ENCODE assay signal across 16 mouse cellular contexts in genomic region chr14:121058481-121058880, GRCm38 (mm10). TPM values are rescaled to one million over a fixed set of nuclear protein-coding genes. Genes with fewer than 3 reads are reported as not detected.
A peak's percentile ranks its signal among the peaks of the same experiment; 100 is the strongest.
DNase-seq lines count a peak whose midpoint lies in the region; ATAC-seq and TF ChIP-seq lines count a peak whose summit lies in the region.
"Had no signal": no experiment of that assay in that cellular context is flagged by ENCODE, and none has a peak within 500 bp of the region (broad histone marks: within the 10 kb centered on the region; RNA-seq: fewer than 3 reads in every experiment).

No protein-coding gene starts in this region.

- no peaks in the 10 kb centered on the region for H3K9me3 ChIP-seq in embryonic facial prominence, embryonic 14.5 days (ENCODE audit: control insufficient read depth, low read length)
- no peaks in the 10 kb centered on the region for H3K9me3 ChIP-seq in embryonic facial prominence, embryonic 10.5 days
- no peaks in the 10 kb centered on the region for H3K9me3 ChIP-seq in limb, embryonic 15.5 days
- no peaks in the 10 kb centered on the region for H3K9me3 ChIP-seq in limb, embryonic 10.5 days (replicated peaks)
- no peaks in the 10 kb centered on the region for H3K9me3 ChIP-seq in embryonic facial prominence, embryonic 15.5 days (replicated peaks)
- H3K9me3 ChIP-seq in lung, postnatal 0 days (ENCODE audit: low read length), result no peaks in the 10 kb centered on the region
- H3K9me3 ChIP-seq: embryonic facial prominence, embryonic 13.5 days; forebrain, embryonic 15.5 days; hindbrain, embryonic 12.5 days had no signal

- no peak for TF ChIP-seq EP300 in lung, postnatal 0 days (IDR thresholded peaks at IDR 0.05)

- no peaks in the 10 kb centered on the region for H3K36me3 ChIP-seq in embryonic facial prominence, embryonic 14.5 days (ENCODE audit: control insufficient read depth, insufficient read depth, low read length)
- H3K36me3 ChIP-seq in embryonic facial prominence, embryonic 10.5 days (replicated peaks), result peaks cover 18% of the 10 kb centered on the region
- no peaks in the 10 kb centered on the region for H3K36me3 ChIP-seq in limb, embryonic 15.5 days
- H3K36me3 ChIP-seq in limb, embryonic 10.5 days, result peaks cover 10% of the 10 kb centered on the region
- H3K36me3 ChIP-seq in embryonic facial prominence, embryonic 15.5 days, result no peaks in the 10 kb centered on the region
- no peaks in the 10 kb centered on the region for H3K36me3 ChIP-seq in lung, postnatal 0 days (ENCODE audit: insufficient read depth, low read length)
- H3K36me3 ChIP-seq: forebrain, embryonic 15.5 days; hindbrain, embryonic 12.5 days had no signal

- DNase-seq in embryonic facial prominence, embryonic 14.5 days (ENCODE audit: low spot score), result no peak
- no peak for DNase-seq in embryonic facial prominence, embryonic 10.5 days (ENCODE audit: low spot score)
- DNase-seq in limb, embryonic 10.5 days (ENCODE audit: low spot score), result no peak
- no peak for DNase-seq in lung, postnatal 0 days (ENCODE audit: low spot score)
- DNase-seq: B cell, adult 2 months; cerebellum, adult 11 months; cerebellum, adult 9-11 months; heart, adult 11 months had no signal

- no peak overlapping the region for H3K4me3 ChIP-seq in embryonic facial prominence, embryonic 14.5 days (ENCODE audit: low read depth, low read length)
- H3K4me3 ChIP-seq in embryonic facial prominence, embryonic 10.5 days, result no peak overlapping the region
- no peak overlapping the region for H3K4me3 ChIP-seq in limb, embryonic 15.5 days
- no peak overlapping the region for H3K4me3 ChIP-seq in limb, embryonic 10.5 days
- H3K4me3 ChIP-seq in embryonic facial prominence, embryonic 15.5 days (replicated peaks), result no peak overlapping the region
- H3K4me3 ChIP-seq in lung, postnatal 0 days (ENCODE audit: low read depth, low read length), result no peak overlapping the region
- H3K4me3 ChIP-seq: embryonic facial prominence, embryonic 13.5 days; forebrain, embryonic 15.5 days; hindbrain, embryonic 12.5 days had no signal

- 0 out of 2 replicates have a peak overlapping the region, but pooled peaks have one; percentile 40 for H3K27ac ChIP-seq in embryonic facial prominence, embryonic 14.5 days (replicated peaks; ENCODE audit: low read depth, low read length)
- no peak overlapping the region for H3K27ac ChIP-seq in embryonic facial prominence, embryonic 10.5 days (replicated peaks)
- H3K27ac ChIP-seq in limb, embryonic 15.5 days, result peak overlapping the region; percentile 64; the same call in 1 of the 2 replicates
- no peak overlapping the region for H3K27ac ChIP-seq in limb, embryonic 10.5 days
- H3K27ac ChIP-seq in embryonic facial prominence, embryonic 15.5 days (replicated peaks), result peak overlapping the region; percentile 34; the same call in 1 of the 2 replicates
- H3K27ac ChIP-seq in lung, postnatal 0 days (ENCODE audit: low read length), result no peak overlapping the region
- H3K27ac ChIP-seq: forebrain, embryonic 15.5 days; hindbrain, embryonic 12.5 days had no signal

- H3K9ac ChIP-seq in embryonic facial prominence, embryonic 14.5 days (ENCODE audit: low read depth, low read length), result no peak overlapping the region
- no peak overlapping the region for H3K9ac ChIP-seq in limb, embryonic 15.5 days
- no peak overlapping the region for H3K9ac ChIP-seq in embryonic facial prominence, embryonic 15.5 days
- no peak overlapping the region for H3K9ac ChIP-seq in lung, postnatal 0 days (replicated peaks; ENCODE audit: low read depth)
- H3K9ac ChIP-seq: embryonic facial prominence, embryonic 13.5 days; forebrain, embryonic 15.5 days; hindbrain, embryonic 12.5 days had no signal

- 82% methylated on average over 1 of the region's 1 CpGs for WGBS in embryonic facial prominence, embryonic 14.5 days
- WGBS in embryonic facial prominence, embryonic 10.5 days, result 94% methylated on average over 1 of the region's 1 CpGs
- WGBS in limb, embryonic 15.5 days, result 100% methylated on average over 1 of the region's 1 CpGs
- WGBS in limb, embryonic 10.5 days, result 96% methylated on average over 1 of the region's 1 CpGs
- 88% methylated on average over 1 of the region's 1 CpGs for WGBS in embryonic facial prominence, embryonic 15.5 days
- 96% methylated on average over 1 of the region's 1 CpGs for WGBS in lung, postnatal 0 days

- H3K4me2 ChIP-seq in embryonic facial prominence, embryonic 14.5 days (ENCODE audit: low read depth, low read length), result no peak overlapping the region
- H3K4me2 ChIP-seq in limb, embryonic 15.5 days, result no peak overlapping the region
- H3K4me2 ChIP-seq in embryonic facial prominence, embryonic 15.5 days (replicated peaks), result no peak overlapping the region
- H3K4me2 ChIP-seq in lung, postnatal 0 days (replicated peaks; ENCODE audit: low read depth, low read length), result no peak overlapping the region
- H3K4me2 ChIP-seq: embryonic facial prominence, embryonic 13.5 days; forebrain, embryonic 15.5 days; heart, embryonic 11.5 days; hindbrain, embryonic 12.5 days had no signal

- ATAC-seq in embryonic facial prominence, embryonic 14.5 days (ENCODE audit: low read depth), result no peak
- ATAC-seq in limb, embryonic 15.5 days (ENCODE audit: insufficient number of reproducible peaks, low FRiP score, low TSS enrichment, low read depth), result no peak
- ATAC-seq in embryonic facial prominence, embryonic 15.5 days (ENCODE audit: insufficient number of reproducible peaks, low FRiP score, low TSS enrichment, low read depth), result no peak
- ATAC-seq in lung, postnatal 0 days, result no peak
- ATAC-seq: forebrain, embryonic 15.5 days; inflammation-experienced regulatory T-cells, adult 6 months; intestine, embryonic 16.5 days had no signal

- TF ChIP-seq CTCF in lung, postnatal 0 days (IDR thresholded peaks at IDR 0.05), result no peak

- H3K27me3 ChIP-seq in embryonic facial prominence, embryonic 14.5 days (replicated peaks; ENCODE audit: control insufficient read depth, insufficient read depth, low read length), result no peaks in the 10 kb centered on the region
- no peaks in the 10 kb centered on the region for H3K27me3 ChIP-seq in embryonic facial prominence, embryonic 10.5 days (replicated peaks; ENCODE audit: low read depth, poor library complexity, severe bottlenecking)
- no peaks in the 10 kb centered on the region for H3K27me3 ChIP-seq in limb, embryonic 15.5 days
- H3K27me3 ChIP-seq in limb, embryonic 10.5 days (ENCODE audit: low read depth, poor library complexity, severe bottlenecking), result no peaks in the 10 kb centered on the region
- no peaks in the 10 kb centered on the region for H3K27me3 ChIP-seq in embryonic facial prominence, embryonic 15.5 days
- H3K27me3 ChIP-seq in lung, postnatal 0 days (replicated peaks; ENCODE audit: insufficient read depth, low read length), result no peaks in the 10 kb centered on the region
- H3K27me3 ChIP-seq: embryonic facial prominence, embryonic 13.5 days; forebrain, embryonic 15.5 days; hindbrain, embryonic 12.5 days had no signal

- peaks cover 75% of the 10 kb centered on the region for H3K4me1 ChIP-seq in embryonic facial prominence, embryonic 14.5 days (ENCODE audit: control insufficient read depth, insufficient read depth, low read length)
- H3K4me1 ChIP-seq in embryonic facial prominence, embryonic 10.5 days, result peaks cover 99% of the 10 kb centered on the region
- peaks cover 77% of the 10 kb centered on the region for H3K4me1 ChIP-seq in limb, embryonic 15.5 days
- H3K4me1 ChIP-seq in limb, embryonic 10.5 days, result peaks cover 95% of the 10 kb centered on the region
- peaks cover 91% of the 10 kb centered on the region for H3K4me1 ChIP-seq in embryonic facial prominence, embryonic 15.5 days
- peaks cover 17% of the 10 kb centered on the region; the same call in 1 of the 2 replicates for H3K4me1 ChIP-seq in lung, postnatal 0 days (ENCODE audit: insufficient read depth, low read depth, low read length)

RNA-seq across cellular contexts. Expression of gene Farp1, which starts 23.5 kb away (rescaled TPM):
- polyA plus RNA-seq in embryonic facial prominence, embryonic 14.5 days (2014; fragmentation: Nextera tagmentation; extraction: Ambion mirVana), result 34.2 and 40.5 TPM in 2 replicates
- 35.8 and 41.7 TPM in 2 replicates for polyA plus RNA-seq in embryonic facial prominence, embryonic 10.5 days (2016; fragmentation: Nextera tagmentation; extraction: Ambion mirVana)
- 25.1 and 29.1 TPM in 2 replicates for polyA plus RNA-seq in limb, embryonic 15.5 days (2015; fragmentation: Nextera tagmentation; extraction: Ambion mirVana)
- 43.3 and 53.2 TPM in 2 replicates for polyA plus RNA-seq in limb, embryonic 10.5 days (2016; fragmentation: Nextera tagmentation; extraction: Ambion mirVana)
- 30.5 and 32.5 TPM in 2 replicates for polyA plus RNA-seq in embryonic facial prominence, embryonic 15.5 days (2015; fragmentation: Nextera tagmentation; extraction: Ambion mirVana)
- polyA plus RNA-seq in lung, postnatal 0 days (2015; fragmentation: Nextera tagmentation; extraction: Ambion mirVana), result 17.9 TPM in 2 replicates

Comparison
In these comparisons a context has a peak if more than half of its experiments do, and no peak if none do; other contexts are left out.
1. H3K27ac ChIP-seq: peak in embryonic facial prominence, embryonic 14.5 days (single experiment), limb, embryonic 15.5 days (single experiment) and embryonic facial prominence, embryonic 15.5 days (single experiment); none in embryonic facial prominence, embryonic 10.5 days (single experiment), limb, embryonic 10.5 days (single experiment) and lung, postnatal 0 days (single experiment).